Mouse (Mus musculus): ENCODE results near the gene Gli3. TPM values are rescaled to one million over a fixed set of nuclear protein-coding genes. Genes with fewer than 3 reads are reported as not detected.

Gene Gli3
- polyA plus RNA-seq, 1 experiment from 2014 or later, result 18.9 TPM

- ATAC-seq (ENCODE audit: insufficient read depth, low FRiP score, low read depth), result no peak
- H3K36me3 ChIP-seq, result no peaks in the 10 kb centered on the region
- WGBS, result 94% methylated on average over 4 of the region's 4 CpGs
These were observed 299.3 kb downstream of the Gli3 start for GRCm38 (mm10) chr13:15762291-15762690.

GRCm38 (mm10) chr13:15762901-15763417 is 299.9 kb downstream of the Gli3 start:
- H3K27me3 ChIP-seq (replicated peaks), result no peaks in the 10 kb centered on the region
- ATAC-seq (ENCODE audit: insufficient read depth, low FRiP score, low read depth), result no peak
- no peaks in the 10 kb centered on the region; the same call in 1 of the 2 replicates for H3K4me1 ChIP-seq
- no peaks in the 10 kb centered on the region for H3K36me3 ChIP-seq
- no peak overlapping the region for H3K4me2 ChIP-seq
- no peaks in the 10 kb centered on the region for H3K9me3 ChIP-seq
- H3K27ac ChIP-seq, result no peak overlapping the region
- H3K4me3 ChIP-seq (replicated peaks), result no peak overlapping the region
- no peak overlapping the region for H3K9ac ChIP-seq
- 44% methylated on average over 6 of the region's 6 CpGs for WGBS

More at GRCm38 (mm10) chr13:15762291-15762690, 299.3 kb downstream of the Gli3 start:
- no peak overlapping the region for H3K4me3 ChIP-seq (replicated peaks)
- H3K4me2 ChIP-seq, result no peak overlapping the region
- H3K9me3 ChIP-seq, result no peaks in the 10 kb centered on the region
- no peak overlapping the region for H3K27ac ChIP-seq
- H3K9ac ChIP-seq, result no peak overlapping the region
- H3K4me1 ChIP-seq, result no peaks in the 10 kb centered on the region; the same call in 1 of the 2 replicates
- no peaks in the 10 kb centered on the region for H3K27me3 ChIP-seq (replicated peaks)

GRCm38 (mm10) chr13:15777624-15778023 is 314.6 kb downstream of the Gli3 start:
- Histone ChIP-seq H3K9me3 (no peaks in the 10 kb centered on the region), H3K27ac (no peak overlapping the region), H3K4me3 (replicated peaks) (no peak overlapping the region), H3K4me2 (no peak overlapping the region), H3K4me1 (no peaks in the 10 kb centered on the region), H3K27me3 (replicated peaks) (no peaks in the 10 kb centered on the region), H3K9ac (no peak overlapping the region), H3K36me3 (no peaks in the 10 kb centered on the region)
- 80% methylated on average over 6 of the region's 6 CpGs for WGBS
- no peak for ATAC-seq (ENCODE audit: insufficient read depth, low FRiP score, low read depth)

Measured in stomach, embryonic 15.5 days (tissue).